Mouse (Mus musculus): Measurements from ENCODE around the gene Olfr561. TPM values are rescaled to one million over a fixed set of nuclear protein-coding genes. Genes with fewer than 3 reads are reported as not detected.

Olfr561 gene
- polyA plus RNA-seq (2012; rRNA removed) = 0.05 TPM in 1 of 2 replicates, not detected in the other

GRCm38 (mm10) chr7:102770921-102771320 is at the start of gene Olfr561:
TSS of gene Olfr561 (plus strand) at chr7:102771221.

GRCm38 (mm10) chr7:102727391-102727790 is 43.6 kb upstream of the Olfr561 start, which contains the start of gene Olfr559:
TSS of gene Olfr559 (minus strand) at chr7:102727491.

GRCm38 (mm10) chr7:102759266-102759665 is 11.8 kb upstream of the Olfr561 start, which contains the start of the genes Olfr560 and Olfr78:
TSS of gene Olfr560 (minus strand) at chr7:102759366.
TSS of gene Olfr78 (minus strand) at chr7:102759471.

GRCm38 (mm10) chr7:102803180-102803579 is 32.2 kb downstream of the Olfr561 start, which contains the start of gene Olfr564:
TSS of gene Olfr564 (plus strand) at chr7:102803480.

Other genes starting within 250 kb of the Olfr561 start
- not detected in 2 replicates for gene Olfr547, start 236.5 kb upstream of the Olfr561 start, polyA plus RNA-seq (2012; rRNA removed)
- not detected in 2 replicates for gene Olfr548-ps1, start 230.3 kb upstream of the Olfr561 start, polyA plus RNA-seq (2012; rRNA removed)
- gene Olfr549, start 221.4 kb upstream of the Olfr561 start, polyA plus RNA-seq (2012; rRNA removed) = not detected in 2 replicates
- gene Trim21, start 205.7 kb upstream of the Olfr561 start, polyA plus RNA-seq (2012; rRNA removed) = 3.5 and 4.1 TPM in 2 replicates
- gene Olfr550, start 199.8 kb upstream of the Olfr561 start, polyA plus RNA-seq (2012; rRNA removed) = not detected in 2 replicates
- gene Olfr551, start 179.3 kb upstream of the Olfr561 start, polyA plus RNA-seq (2012; rRNA removed) = not detected in 2 replicates
- not detected in 2 replicates for gene Olfr552, start 173.5 kb upstream of the Olfr561 start, polyA plus RNA-seq (2012; rRNA removed)
- not detected in 2 replicates for gene Olfr553, start 153.0 kb upstream of the Olfr561 start, polyA plus RNA-seq (2012; rRNA removed)
- gene Olfr554, start 132.8 kb upstream of the Olfr561 start, polyA plus RNA-seq (2012; rRNA removed) = not detected in 2 replicates
- gene Olfr555, start 112.4 kb upstream of the Olfr561 start, polyA plus RNA-seq (2012; rRNA removed) = not detected in 2 replicates
- gene Olfr556, start 106.3 kb upstream of the Olfr561 start, polyA plus RNA-seq (2012; rRNA removed) = not detected in 2 replicates
- 2.0 and 2.5 TPM in 2 replicates for gene Trim68, start 83.9 kb upstream of the Olfr561 start, polyA plus RNA-seq (2012; rRNA removed)
- not detected in 2 replicates for gene Olfr557, start 75.3 kb upstream of the Olfr561 start, polyA plus RNA-seq (2012; rRNA removed)
- gene Olfr558, start 69.0 kb upstream of the Olfr561 start, polyA plus RNA-seq (2012; rRNA removed) = not detected in 2 replicates
- not detected in 2 replicates for gene Olfr33, start 52.2 kb upstream of the Olfr561 start, polyA plus RNA-seq (2012; rRNA removed)
- not detected in 2 replicates for gene Olfr559, start 43.7 kb upstream of the Olfr561 start, polyA plus RNA-seq (2012; rRNA removed)
- gene Olfr560, start 11.9 kb upstream of the Olfr561 start, polyA plus RNA-seq (2012; rRNA removed) = not detected in 2 replicates
- 0.01 and 0.15 TPM in 2 replicates for gene Olfr78, start 11.8 kb upstream of the Olfr561 start, polyA plus RNA-seq (2012; rRNA removed)
- gene Olfr564, start 32.3 kb downstream of the Olfr561 start, polyA plus RNA-seq (2012; rRNA removed) = not detected in 2 replicates
- not detected in 2 replicates for gene Olfr566, start 87.5 kb downstream of the Olfr561 start, polyA plus RNA-seq (2012; rRNA removed)
- not detected in 2 replicates for gene Olfr568, start 105.9 kb downstream of the Olfr561 start, polyA plus RNA-seq (2012; rRNA removed)
- not detected in 2 replicates for gene Olfr569, start 119.7 kb downstream of the Olfr561 start, polyA plus RNA-seq (2012; rRNA removed)
- gene Olfr570, start 123.4 kb downstream of the Olfr561 start, polyA plus RNA-seq (2012; rRNA removed) = not detected in 2 replicates
- not detected in 2 replicates for gene Olfr571, start 146.3 kb downstream of the Olfr561 start, polyA plus RNA-seq (2012; rRNA removed)
- not detected in 2 replicates for gene Olfr572, start 153.2 kb downstream of the Olfr561 start, polyA plus RNA-seq (2012; rRNA removed)
- not detected in 2 replicates for gene Olfr573-ps1, start 171.4 kb downstream of the Olfr561 start, polyA plus RNA-seq (2012; rRNA removed)
- gene Olfr574, start 177.2 kb downstream of the Olfr561 start, polyA plus RNA-seq (2012; rRNA removed) = not detected in 2 replicates
- 0.03 TPM in 1 of 2 replicates, not detected in the other for gene Olfr575, start 187.6 kb downstream of the Olfr561 start, polyA plus RNA-seq (2012; rRNA removed)
- not detected in 2 replicates for gene Olfr576, start 191.4 kb downstream of the Olfr561 start, polyA plus RNA-seq (2012; rRNA removed)
- gene Olfr577, start 204.7 kb downstream of the Olfr561 start, polyA plus RNA-seq (2012; rRNA removed) = not detected in 2 replicates
- not detected in 2 replicates for gene Olfr578, start 218.1 kb downstream of the Olfr561 start, polyA plus RNA-seq (2012; rRNA removed)

Data from liver, embryonic 14 days (tissue).